Mouse (Mus musculus): ENCODE results near the gene Plekhf1. TPM values are rescaled to one million over a fixed set of nuclear protein-coding genes. Genes with fewer than 3 reads are reported as not detected.

Gene Plekhf1
- polyA plus RNA-seq, 1 experiment from 2014 or later, result 1.4 TPM

DNA sequence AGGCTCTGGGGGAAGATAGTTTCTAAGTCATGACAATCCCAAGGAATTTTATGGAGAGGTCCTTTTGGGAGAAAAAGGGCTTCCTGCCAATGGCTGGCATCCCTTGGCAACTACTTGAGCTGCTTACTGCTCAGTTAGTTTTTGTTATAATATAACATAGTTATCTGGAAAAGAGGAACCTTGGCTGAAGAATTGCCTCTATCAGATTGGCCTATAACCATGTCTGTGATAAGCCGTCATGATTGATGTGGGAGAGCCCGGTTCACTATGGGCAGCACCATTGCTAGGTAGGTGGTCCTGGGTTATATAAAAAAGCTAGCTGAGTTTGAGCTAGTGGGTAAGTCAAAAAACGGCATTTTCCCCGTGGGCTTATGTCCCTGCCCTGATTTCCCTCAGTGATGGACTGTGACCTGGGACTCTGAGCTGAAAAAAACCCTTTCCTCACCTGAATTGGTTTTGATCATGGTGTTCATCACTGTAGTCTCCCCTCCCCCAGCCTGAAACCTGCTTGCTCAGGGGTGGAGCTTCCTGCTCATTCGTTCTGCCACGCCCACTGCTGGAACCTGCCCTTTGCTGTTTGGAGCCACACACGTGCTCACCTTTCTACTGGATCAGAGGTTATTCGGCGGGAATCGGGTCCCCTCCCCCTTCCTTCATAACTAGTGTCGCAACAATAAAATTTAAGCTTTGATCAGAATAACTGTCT, 8.7 kb upstream of the Plekhf1 start:
- H3K27me3 ChIP-seq, result no peaks in the 10 kb centered on the region
- WGBS, result 48% methylated on average over 11 of the region's 11 CpGs
- H3K9me3 ChIP-seq, result no peaks in the 10 kb centered on the region
- no peak overlapping the region for H3K9ac ChIP-seq
- H3K4me3 ChIP-seq (replicated peaks), result no peak overlapping the region
- H3K27ac ChIP-seq, result no peak overlapping the region
- no peak overlapping the region for H3K4me2 ChIP-seq
- H3K36me3 ChIP-seq (replicated peaks), result no peaks in the 10 kb centered on the region
- H3K4me1 ChIP-seq, result no peaks in the 10 kb centered on the region
- no peak for ATAC-seq (ENCODE audit: low FRiP score)

DNA sequence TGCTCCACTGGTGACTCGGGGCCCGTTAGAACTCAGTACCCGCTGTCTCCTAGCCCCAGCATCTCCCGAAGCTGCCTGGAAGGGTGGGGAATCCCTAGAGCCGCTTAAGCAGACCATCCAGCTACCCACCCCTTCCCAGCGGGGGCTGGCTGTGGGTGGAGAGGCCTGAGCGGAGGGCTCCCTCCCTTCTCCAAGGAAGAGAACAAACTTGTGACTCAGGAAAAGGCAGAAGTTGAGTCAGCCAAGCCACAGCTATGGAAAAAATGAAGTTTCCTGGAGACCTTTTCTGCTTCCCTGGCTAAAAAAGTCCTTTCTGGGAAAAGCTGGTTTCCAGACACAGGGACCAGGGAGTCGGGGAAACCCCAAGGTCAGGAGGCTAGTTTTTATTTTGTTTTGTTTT, 2.5 kb upstream of the Plekhf1 start:
- no peak overlapping the region for H3K9ac ChIP-seq
- peaks cover 23% of the 10 kb centered on the region for H3K27me3 ChIP-seq
- H3K27ac ChIP-seq, result no peak overlapping the region
- no peaks in the 10 kb centered on the region for H3K9me3 ChIP-seq
- no peak for ATAC-seq (ENCODE audit: low FRiP score)
- no peak overlapping the region for H3K4me2 ChIP-seq
- H3K4me3 ChIP-seq (replicated peaks), result no peak overlapping the region
- 21% methylated on average over 8 of the region's 8 CpGs for WGBS
- H3K36me3 ChIP-seq (replicated peaks), result no peaks in the 10 kb centered on the region
- H3K4me1 ChIP-seq, result peaks cover 14% of the 10 kb centered on the region

GRCm38 (mm10) chr7:38228329-38228728, 513 bp upstream of the Plekhf1 start:
- no peak overlapping the region for H3K27ac ChIP-seq
- H3K27me3 ChIP-seq, result peaks cover 23% of the 10 kb centered on the region
- peaks cover 14% of the 10 kb centered on the region for H3K4me1 ChIP-seq
- H3K9ac ChIP-seq, result no peak overlapping the region
- no peaks in the 10 kb centered on the region for H3K36me3 ChIP-seq (replicated peaks)
- ATAC-seq (ENCODE audit: low FRiP score), result peak; percentile 15; the same call in 1 of the 2 replicates
- peak overlapping the region; percentile 53 for H3K4me3 ChIP-seq (replicated peaks)
- H3K4me2 ChIP-seq, result peak overlapping the region; percentile 93
- no peaks in the 10 kb centered on the region for H3K9me3 ChIP-seq
- WGBS, result 25% methylated on average over 8 of the region's 8 CpGs

GRCm38 (mm10) chr7:38227181-38227899, 476 bp downstream of the Plekhf1 start:
- H3K4me1 ChIP-seq, result peaks cover 14% of the 10 kb centered on the region
- no peaks in the 10 kb centered on the region for H3K36me3 ChIP-seq (replicated peaks)
- no peak overlapping the region for H3K27ac ChIP-seq
- under 1% methylated on average over 25 of the region's 25 CpGs for WGBS
- H3K4me2 ChIP-seq, result peak overlapping the region; percentile 93
- H3K27me3 ChIP-seq, result peaks cover 23% of the 10 kb centered on the region
- peak overlapping the region; percentile 53 for H3K4me3 ChIP-seq (replicated peaks)
- no peaks in the 10 kb centered on the region for H3K9me3 ChIP-seq
- peak; percentile 49; the same call in 1 of the 2 replicates for ATAC-seq (ENCODE audit: low FRiP score)
- H3K9ac ChIP-seq, result peak overlapping the region; percentile 59

GRCm38 (mm10) chr7:38226226-38226625, 1.6 kb downstream of the Plekhf1 start:
- no peaks in the 10 kb centered on the region for H3K36me3 ChIP-seq (replicated peaks)
- H3K27ac ChIP-seq, result no peak overlapping the region
- peaks cover 14% of the 10 kb centered on the region for H3K4me1 ChIP-seq
- no peak overlapping the region for H3K4me3 ChIP-seq (replicated peaks)
- no peak overlapping the region for H3K9ac ChIP-seq
- H3K4me2 ChIP-seq, result no peak overlapping the region
- WGBS, result 78% methylated on average over 2 of the region's 2 CpGs
- H3K9me3 ChIP-seq, result no peaks in the 10 kb centered on the region
- H3K27me3 ChIP-seq, result peaks cover 23% of the 10 kb centered on the region
- ATAC-seq (ENCODE audit: low FRiP score), result no peak

GRCm38 (mm10) chr7:38224577-38225369, 3.0 kb downstream of the Plekhf1 start:
- H3K36me3 ChIP-seq (replicated peaks), result no peaks in the 10 kb centered on the region
- H3K9ac ChIP-seq, result no peak overlapping the region
- H3K27me3 ChIP-seq, result peaks cover 13% of the 10 kb centered on the region
- H3K4me1 ChIP-seq, result peaks cover 14% of the 10 kb centered on the region
- no peaks in the 10 kb centered on the region for H3K9me3 ChIP-seq
- ATAC-seq (ENCODE audit: low FRiP score), result no peak
- H3K4me3 ChIP-seq (replicated peaks), result no peak overlapping the region
- H3K4me2 ChIP-seq, result no peak overlapping the region
- no peak overlapping the region for H3K27ac ChIP-seq
- 85% methylated on average over 13 of the region's 13 CpGs for WGBS

DNA sequence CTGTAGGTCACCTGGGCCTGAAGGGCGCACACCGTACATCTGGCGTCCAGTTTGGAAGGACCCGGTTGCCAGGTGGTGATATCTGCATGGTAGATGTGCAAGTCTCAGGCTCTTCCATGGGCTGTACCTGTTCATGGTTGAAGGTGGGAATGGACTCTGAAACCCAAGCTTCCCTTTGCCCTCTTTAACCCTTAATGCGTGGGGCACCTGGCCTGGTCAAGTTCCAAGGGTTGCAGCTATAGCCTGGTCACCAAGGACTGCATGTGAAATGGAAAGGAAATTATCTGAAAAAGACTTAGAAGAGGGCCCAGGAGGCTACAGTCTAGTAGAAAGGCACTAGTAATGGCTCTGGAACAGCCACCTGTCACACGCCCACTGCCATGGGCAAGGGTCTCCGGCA, 7.0 kb downstream of the Plekhf1 start:
- H3K36me3 ChIP-seq (replicated peaks), result no peaks in the 10 kb centered on the region
- 98% methylated on average over 7 of the region's 7 CpGs for WGBS
- no peak overlapping the region for H3K9ac ChIP-seq
- H3K4me3 ChIP-seq (replicated peaks), result no peak overlapping the region
- H3K4me1 ChIP-seq, result no peaks in the 10 kb centered on the region
- H3K9me3 ChIP-seq, result no peaks in the 10 kb centered on the region
- ATAC-seq (ENCODE audit: low FRiP score), result no peak
- no peaks in the 10 kb centered on the region for H3K27me3 ChIP-seq
- no peak overlapping the region for H3K4me2 ChIP-seq
- H3K27ac ChIP-seq, result no peak overlapping the region

- H3K9me3 ChIP-seq, result no peaks in the 10 kb centered on the region
- no peaks in the 10 kb centered on the region for H3K27me3 ChIP-seq
- no peaks in the 10 kb centered on the region for H3K4me1 ChIP-seq
- no peak for ATAC-seq (ENCODE audit: low FRiP score)
- no peak overlapping the region for H3K4me3 ChIP-seq (replicated peaks)
- WGBS, result 93% methylated on average over 4 of the region's 4 CpGs
- H3K4me2 ChIP-seq, result no peak overlapping the region
- H3K27ac ChIP-seq, result no peak overlapping the region
- H3K9ac ChIP-seq, result no peak overlapping the region
- no peaks in the 10 kb centered on the region for H3K36me3 ChIP-seq (replicated peaks)
Observed at GRCm38 (mm10) chr7:38219526-38219925, 8.3 kb downstream of the Plekhf1 start.

GRCm38 (mm10) chr7:38218631-38219367, 9.0 kb downstream of the Plekhf1 start:
- 79% methylated on average over 8 of the region's 8 CpGs for WGBS
- ATAC-seq (ENCODE audit: low FRiP score), result no peak

DNA sequence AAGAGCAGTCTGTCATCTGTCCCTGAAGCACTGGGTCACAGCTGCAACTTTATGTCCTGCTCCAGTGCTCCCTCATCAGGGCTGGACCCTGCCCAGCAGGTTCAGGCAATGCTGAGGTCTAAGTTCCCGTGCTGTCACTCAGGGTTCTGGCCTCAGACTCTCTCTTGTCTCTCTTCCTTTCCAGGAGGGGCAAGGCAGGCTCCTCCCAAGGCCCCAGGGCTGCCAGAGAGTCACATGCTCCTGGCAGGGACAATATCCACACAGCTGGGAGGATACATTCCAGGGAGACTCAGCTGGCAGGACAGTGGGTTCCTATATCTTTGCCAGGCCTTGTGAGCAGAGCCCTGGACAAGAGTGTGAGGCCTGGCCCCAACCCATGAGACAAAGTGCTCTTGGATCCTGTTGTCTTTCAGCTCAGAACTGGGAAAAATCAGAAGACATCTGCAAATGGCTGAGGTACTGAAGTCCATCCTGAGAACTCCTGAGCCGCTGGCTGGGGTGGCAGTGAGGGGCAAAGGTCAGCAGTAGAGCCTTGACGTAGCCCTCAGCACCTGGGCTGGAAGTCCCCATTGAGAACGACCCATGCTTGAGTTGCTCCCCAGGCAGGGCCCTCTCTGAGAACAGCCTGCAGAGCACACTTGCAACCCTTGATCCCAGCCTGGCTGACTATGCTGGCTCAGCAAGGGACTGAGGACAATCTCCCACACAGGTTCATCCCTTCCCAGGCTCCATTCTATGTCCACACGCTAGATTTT, 10.2 kb downstream of the Plekhf1 start:
- H3K4me2 ChIP-seq, result no peak overlapping the region
- no peak overlapping the region for H3K9ac ChIP-seq
- ATAC-seq (ENCODE audit: low FRiP score), result no peak
- no peaks in the 10 kb centered on the region for H3K9me3 ChIP-seq
- 72% methylated on average over 5 of the region's 5 CpGs for WGBS
- H3K4me3 ChIP-seq (replicated peaks), result no peak overlapping the region
- H3K27me3 ChIP-seq, result no peaks in the 10 kb centered on the region
- H3K36me3 ChIP-seq (replicated peaks), result no peaks in the 10 kb centered on the region
- no peak overlapping the region for H3K27ac ChIP-seq
- H3K4me1 ChIP-seq, result no peaks in the 10 kb centered on the region

More at GRCm38 (mm10) chr7:38218631-38219367, 9.0 kb downstream of the Plekhf1 start:
- Histone ChIP-seq H3K9ac (no peak overlapping the region), H3K4me3 (replicated peaks) (no peak overlapping the region), H3K36me3 (replicated peaks) (no peaks in the 10 kb centered on the region), H3K27ac (no peak overlapping the region), H3K27me3 (no peaks in the 10 kb centered on the region), H3K4me1 (no peaks in the 10 kb centered on the region), H3K9me3 (no peaks in the 10 kb centered on the region), H3K4me2 (no peak overlapping the region)

DNA sequence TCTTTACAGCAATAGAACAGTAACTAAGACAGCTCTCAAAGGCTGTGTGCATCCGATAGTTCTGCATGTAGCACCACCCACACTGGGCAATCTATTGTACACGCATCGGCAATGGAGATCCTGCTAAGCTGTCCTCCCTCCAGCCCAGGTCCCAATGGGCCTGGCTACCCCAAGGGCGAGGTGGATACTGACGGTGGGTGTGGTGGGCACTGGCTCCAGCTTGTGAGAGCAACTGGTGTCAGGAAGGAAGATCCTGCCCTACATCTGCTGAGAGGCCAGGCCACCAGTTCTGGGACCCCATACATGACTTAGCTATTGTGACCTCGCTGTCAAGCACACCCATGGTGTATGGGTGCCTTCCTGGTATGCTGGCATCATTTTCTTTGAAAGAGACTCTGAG, 12.1 kb downstream of the Plekhf1 start:
- 91% methylated on average over 6 of the region's 6 CpGs for WGBS
- ATAC-seq (ENCODE audit: low FRiP score), result no peak
- H3K4me1 ChIP-seq, result no peaks in the 10 kb centered on the region; the same call in 1 of the 2 replicates
- H3K27me3 ChIP-seq, result no peaks in the 10 kb centered on the region
- no peak overlapping the region for H3K9ac ChIP-seq
- no peaks in the 10 kb centered on the region for H3K36me3 ChIP-seq (replicated peaks)
- H3K9me3 ChIP-seq, result no peaks in the 10 kb centered on the region
- H3K27ac ChIP-seq, result no peak overlapping the region
- H3K4me3 ChIP-seq (replicated peaks), result no peak overlapping the region
- no peak overlapping the region for H3K4me2 ChIP-seq
